Mouse (Mus musculus) intestine, embryonic 14.5 days (tissue): Measurements from ENCODE around the gene Pspc1. TPM values are rescaled to one million over a fixed set of nuclear protein-coding genes. Genes with fewer than 3 reads are reported as not detected.
"Not testable (repeated sequence)": the region's sequence is repeated elsewhere in the genome, so short reads cannot be mapped to it uniquely, and the experiment has no call there.

Experiments used
- ATAC-seq: fragments of 200-750 bp; cut with Nextera tagmentation; replicated peaks from 2 replicates; pipeline ENCODE4 v1.8.0; 2017; ENCODE audit warnings: low read depth, moderate number of reproducible peaks, moderate TSS enrichment, moderate library complexity; ENCODE audit not compliant: low FRiP score, low TSS enrichment
- DNase-seq: peaks from one replicate; pipeline ENCODE4 v3.0.0-alpha.2; 2018; ENCODE audit warnings: low spot score
- H3K27ac ChIP-seq: fragments of 300-500 bp; sonication (generic); 2 replicates; pipeline ENCODE4 v1.5.1; 2014; ENCODE audit warnings: low read depth, mild to moderate bottlenecking, control low read depth
- H3K27me3 ChIP-seq: fragments of 300-500 bp; sonication (generic); replicated peaks from 2 replicates; pipeline ENCODE4 v1.6.1; 2014; ENCODE audit warnings: low read length, control low read depth; ENCODE audit not compliant: control insufficient read depth, insufficient read depth
- H3K36me3 ChIP-seq: fragments of 300-500 bp; sonication (generic); 2 replicates; pipeline ENCODE4 v1.6.1; 2014; ENCODE audit warnings: low read length, control low read depth; ENCODE audit not compliant: control insufficient read depth, insufficient read depth
- H3K4me1 ChIP-seq: fragments of 300-500 bp; sonication (generic); replicated peaks from 2 replicates; pipeline ENCODE4 v1.6.1; 2014; ENCODE audit warnings: low read length, control low read depth, mixed read lengths; ENCODE audit not compliant: control insufficient read depth, insufficient read depth
- H3K4me2 ChIP-seq: fragments of 300-500 bp; sonication (generic); 2 replicates; pipeline ENCODE4 v1.6.1; 2014; ENCODE audit warnings: low read length
- H3K4me3 ChIP-seq: fragments of 300-500 bp; sonication (generic); 2 replicates; pipeline ENCODE4 v1.5.1; 2014; ENCODE audit warnings: low read depth, low read length, control low read depth, mixed read lengths
- H3K9ac ChIP-seq: fragments of 300-500 bp; sonication (generic); 2 replicates; pipeline ENCODE4 v1.6.1; 2014; ENCODE audit warnings: mild to moderate bottlenecking, low read length
- H3K9me3 ChIP-seq: fragments of 300-500 bp; sonication (generic); 2 replicates; pipeline ENCODE4 v1.6.1; 2016; ENCODE audit warnings: low read length, control low read depth; ENCODE audit not compliant: control insufficient read depth
- WGBS: fragments of 180-500 bp; shearing (Covaris S2); extraction: QIAGEN DNeasy Blood & Tissue Kit; methylation state at CpG from one replicate; pipeline ENCODE4 v1.1.7; 2014; 5-methylcytosine and 5-hydroxymethylcytosine counted together
- polyA plus RNA-seq: library from polyadenylated mRNA; unstranded; fragments of >200 nt; fragmentation: Nextera tagmentation; extraction: Ambion mirVana; gene quantifications from 2 replicates; pipeline ENCODE4 v1.2.1, GENCODE M21; 2014

The Pspc1 gene
- polyA plus RNA-seq, 1 experiment from 2014 or later = 31.1 TPM

DNA sequence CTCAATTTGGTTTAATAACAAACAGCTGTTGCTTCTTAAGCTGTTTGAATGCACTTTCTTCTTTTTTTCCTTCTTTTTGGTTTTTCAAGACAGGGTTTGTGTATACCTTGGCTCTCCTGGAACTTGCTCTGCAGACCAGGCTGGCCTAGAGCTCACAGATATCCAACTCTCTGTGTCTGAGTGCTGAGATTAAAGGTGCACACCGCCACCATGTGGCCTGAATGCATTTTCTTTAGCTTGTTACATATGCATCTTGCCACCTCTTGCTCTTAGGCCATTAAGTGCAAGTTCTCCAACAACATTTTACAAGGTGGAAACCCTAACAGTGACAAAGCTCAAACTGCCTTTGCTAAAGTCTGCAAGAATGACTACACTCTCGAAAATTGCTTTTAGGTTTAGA is 15.1 kb upstream of the Pspc1 start:
- Histone ChIP-seq H3K4me3 (no peak overlapping the region), H3K27ac (no peak overlapping the region), H3K36me3 (peaks cover 65% of the 10 kb centered on the region), H3K27me3 (no peaks in the 10 kb centered on the region), H3K9ac (no peak overlapping the region), H3K4me1 (no peaks in the 10 kb centered on the region), H3K4me2 (no peak overlapping the region), H3K9me3 (no peaks in the 10 kb centered on the region)
- DNase-seq = peak; percentile 72
- ATAC-seq = no peak
- WGBS = 52% methylated on average over 2 of the region's 2 CpGs

- H3K27ac ChIP-seq = no peak overlapping the region
- no peak for ATAC-seq
- no peak overlapping the region for H3K9ac ChIP-seq
- no peaks in the 10 kb centered on the region for H3K36me3 ChIP-seq
- 86% methylated on average over 1 of the region's 1 CpGs for WGBS
- no peak overlapping the region for H3K4me3 ChIP-seq
- no peaks in the 10 kb centered on the region for H3K9me3 ChIP-seq
- H3K4me2 ChIP-seq = no peak overlapping the region
- H3K4me1 ChIP-seq = no peaks in the 10 kb centered on the region
- no peaks in the 10 kb centered on the region for H3K27me3 ChIP-seq
- DNase-seq = no peak
Measured at GRCm38 (mm10) chr14:56784575-56784974, 6.5 kb upstream of the Pspc1 start.

GRCm38 (mm10) chr14:56778933-56779300 is 801 bp upstream of the Pspc1 start:
- ATAC-seq (peak; percentile 12; the same call in 1 of the 2 replicates), DNase-seq (no peak)
- H3K9ac ChIP-seq = peak overlapping the region; percentile 85
- H3K4me3 ChIP-seq = peak overlapping the region; percentile 91
- H3K4me2 ChIP-seq = peak overlapping the region; percentile 80
- H3K36me3 ChIP-seq = no peaks in the 10 kb centered on the region
- no peaks in the 10 kb centered on the region for H3K9me3 ChIP-seq
- whole genome bisulfite sequencing = 45% methylated on average over 3 of the region's 3 CpGs
- H3K27me3 ChIP-seq = no peaks in the 10 kb centered on the region
- H3K27ac ChIP-seq = peak overlapping the region; percentile 96
- peaks cover 18% of the 10 kb centered on the region; the same call in 1 of the 2 replicates for H3K4me1 ChIP-seq

GRCm38 (mm10) chr14:56777360-56778136 is 568 bp downstream of the Pspc1 start:
- H3K27ac ChIP-seq = peak overlapping the region; percentile 96
- DNase-seq = peak; percentile 80
- H3K9me3 ChIP-seq = no peaks in the 10 kb centered on the region
- WGBS = under 1% methylated on average over 70 of the region's 71 CpGs
- H3K4me3 ChIP-seq = peak overlapping the region; percentile 91
- peak overlapping the region; percentile 80 for H3K4me2 ChIP-seq
- no peaks in the 10 kb centered on the region for H3K27me3 ChIP-seq
- no peaks in the 10 kb centered on the region for H3K36me3 ChIP-seq
- peak; percentile 17; the same call in 1 of the 2 replicates for ATAC-seq
- peak overlapping the region; percentile 85 for H3K9ac ChIP-seq
- H3K4me1 ChIP-seq = peaks cover 18% of the 10 kb centered on the region; the same call in 1 of the 2 replicates

- Histone ChIP-seq H3K9ac (peak overlapping the region; percentile 85), H3K4me3 (peak overlapping the region; percentile 91), H3K4me1 (peaks cover 18% of the 10 kb centered on the region; the same call in 1 of the 2 replicates), H3K4me2 (peak overlapping the region; percentile 80), H3K36me3 (peaks cover 5% of the 10 kb centered on the region), H3K27me3 (no peaks in the 10 kb centered on the region), H3K27ac (no peak overlapping the region), H3K9me3 (no peaks in the 10 kb centered on the region)
- ATAC-seq = no peak
- WGBS = 31% methylated on average over 11 of the region's 11 CpGs
- DNase-seq = no peak
Measured at GRCm38 (mm10) chr14:56776571-56777238, 1.4 kb downstream of the Pspc1 start.

DNA sequence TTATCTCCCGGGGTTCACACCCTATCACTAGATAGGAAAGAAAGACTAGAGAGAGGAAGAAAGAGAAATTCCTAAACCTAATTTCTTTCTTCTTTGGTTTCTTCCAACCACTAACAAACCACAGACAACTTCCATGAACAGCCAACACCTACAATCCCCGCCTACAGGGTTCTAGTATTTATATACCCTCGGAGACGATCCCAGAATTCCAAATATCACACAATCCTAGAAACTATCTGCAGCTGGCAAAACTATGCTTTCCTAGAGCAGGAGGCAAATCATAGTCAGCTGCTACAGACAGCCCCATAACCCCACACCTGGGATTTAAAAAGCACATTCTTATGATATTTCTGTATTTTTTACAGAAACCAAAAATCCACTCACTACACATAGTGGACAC is 2.7 kb downstream of the Pspc1 start:
- no peaks in the 10 kb centered on the region for H3K9me3 ChIP-seq
- 70% methylated on average over 4 of the region's 4 CpGs for WGBS
- peaks cover 18% of the 10 kb centered on the region; the same call in 1 of the 2 replicates for H3K4me1 ChIP-seq
- no peak overlapping the region for H3K27ac ChIP-seq
- no peak for DNase-seq
- ATAC-seq = no peak
- H3K36me3 ChIP-seq = peaks cover 18% of the 10 kb centered on the region
- H3K9ac ChIP-seq = no peak overlapping the region
- H3K4me3 ChIP-seq = no peak overlapping the region
- H3K4me2 ChIP-seq = peak overlapping the region; percentile 80
- H3K27me3 ChIP-seq = no peaks in the 10 kb centered on the region

GRCm38 (mm10) chr14:56766438-56766837 is 11.7 kb downstream of the Pspc1 start:
- not testable (repeated sequence) for H3K27me3 ChIP-seq, H3K9me3 ChIP-seq, H3K4me2 ChIP-seq, H3K9ac ChIP-seq, ATAC-seq, DNase-seq, H3K27ac ChIP-seq, H3K4me3 ChIP-seq, H3K4me1 ChIP-seq
- peaks cover 76% of the 10 kb centered on the region for H3K36me3 ChIP-seq
- WGBS = 81% methylated on average over 2 of the region's 2 CpGs

DNA sequence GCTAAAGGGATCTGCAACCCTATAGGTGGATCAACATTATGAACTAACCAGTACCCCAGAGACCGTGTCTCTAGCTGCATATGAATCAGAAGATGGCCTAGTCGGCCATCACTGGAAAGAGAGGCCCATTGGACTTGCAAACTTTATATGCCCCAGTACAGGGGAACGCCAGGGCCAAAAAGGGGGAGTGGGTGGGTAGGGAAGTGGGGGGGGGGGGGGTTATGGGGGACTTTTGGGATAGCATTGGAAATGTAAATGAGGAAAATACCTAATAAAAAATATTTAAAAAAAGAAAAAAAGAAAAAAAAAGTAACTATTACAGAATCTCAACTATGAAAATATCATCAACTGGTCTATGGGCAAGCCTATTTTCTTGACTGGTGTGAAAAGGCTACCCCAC is 13.0 kb downstream of the Pspc1 start:
- H3K4me3 ChIP-seq, H3K9me3 ChIP-seq, DNase-seq, H3K4me2 ChIP-seq, H3K27me3 ChIP-seq, H3K4me1 ChIP-seq, H3K27ac ChIP-seq, ATAC-seq, H3K9ac ChIP-seq: not testable (repeated sequence)
- WGBS = 91% methylated on average over 2 of the region's 3 CpGs
- H3K36me3 ChIP-seq = peaks cover 76% of the 10 kb centered on the region
